Mouse (Mus musculus) forebrain, postnatal 0 days (tissue): Measurements from ENCODE around the gene Itpr3. TPM values are rescaled to one million over a fixed set of nuclear protein-coding genes. Genes with fewer than 3 reads are reported as not detected.

Source experiments
- ATAC-seq: fragments of 200-750 bp; cut with Nextera tagmentation; 2 replicates; pipeline ENCODE4 v1.8.0; 2017; ENCODE audit warnings: mild to moderate bottlenecking, moderate library complexity
- DNase-seq: peaks from one replicate; pipeline ENCODE4 v3.0.0-alpha.2; 2015
- H3K27ac ChIP-seq: fragments of 300-500 bp; sonication (generic); 2 replicates; pipeline ENCODE4 v1.5.1; 2014; ENCODE audit warnings: low read depth, mild to moderate bottlenecking, antibody characterized with exemption, low read length, moderate library complexity, mixed read lengths
- H3K27me3 ChIP-seq: fragments of 300-500 bp; sonication (generic); 2 replicates; pipeline ENCODE4 v1.6.1; 2014; ENCODE audit warnings: mild to moderate bottlenecking, low read length, mixed read lengths; ENCODE audit not compliant: insufficient read depth
- H3K36me3 ChIP-seq: fragments of 300-500 bp; sonication (generic); 2 replicates; pipeline ENCODE4 v1.6.1; 2014; ENCODE audit warnings: mild to moderate bottlenecking, moderate library complexity; ENCODE audit not compliant: insufficient read depth
- H3K4me1 ChIP-seq: fragments of 300-500 bp; sonication (generic); 2 replicates; pipeline ENCODE4 v1.6.1; 2014; ENCODE audit warnings: antibody characterized with exemption; ENCODE audit not compliant: insufficient read depth
- H3K4me2 ChIP-seq: fragments of 300-500 bp; sonication (generic); 2 replicates; pipeline ENCODE4 v1.6.1; 2014; ENCODE audit warnings: low read depth, mild to moderate bottlenecking, moderate library complexity
- H3K4me3 ChIP-seq: fragments of 300-500 bp; sonication (generic); 2 replicates; pipeline ENCODE4 v1.5.1; 2014; ENCODE audit warnings: low read depth, low read length, mixed read lengths
- H3K9ac ChIP-seq: fragments of 300-500 bp; sonication (generic); 2 replicates; pipeline ENCODE4 v1.6.1; 2014; ENCODE audit warnings: mild to moderate bottlenecking
- H3K9me3 ChIP-seq: fragments of 300-500 bp; sonication (generic); 2 replicates; pipeline ENCODE4 v1.6.1; 2016; ENCODE audit warnings: low read length
- CTCF ChIP-seq: sonication (generic); IDR thresholded peaks from 2 replicates; pipeline ENCODE4 v1.5.1; 2016; ENCODE audit warnings: antibody characterized with exemption, control low read depth, low read depth
- WGBS: fragments of 180-500 bp; shearing (Covaris S2); extraction: QIAGEN DNeasy Blood & Tissue Kit; methylation state at CpG from one replicate; pipeline ENCODE4 v1.1.7; 2014; 5-methylcytosine and 5-hydroxymethylcytosine counted together
- polyA plus RNA-seq: library from polyadenylated mRNA; unstranded; fragments of >200 nt; fragmentation: Nextera tagmentation; extraction: Ambion mirVana; gene quantifications from 2 replicates; pipeline ENCODE4 v1.2.1, GENCODE M21; 2015
- total RNA-seq: library from RNA; depleted of rRNA; stranded (reverse); fragments of >200 nt; gene quantifications from 2 replicates; pipeline ENCODE4 v1.2.3, GENCODE M21; 2014

Gene Itpr3
- total and polyA plus RNA-seq, 2 experiments from 2014 or later, result 0.30 to 2.9 TPM

DNA sequence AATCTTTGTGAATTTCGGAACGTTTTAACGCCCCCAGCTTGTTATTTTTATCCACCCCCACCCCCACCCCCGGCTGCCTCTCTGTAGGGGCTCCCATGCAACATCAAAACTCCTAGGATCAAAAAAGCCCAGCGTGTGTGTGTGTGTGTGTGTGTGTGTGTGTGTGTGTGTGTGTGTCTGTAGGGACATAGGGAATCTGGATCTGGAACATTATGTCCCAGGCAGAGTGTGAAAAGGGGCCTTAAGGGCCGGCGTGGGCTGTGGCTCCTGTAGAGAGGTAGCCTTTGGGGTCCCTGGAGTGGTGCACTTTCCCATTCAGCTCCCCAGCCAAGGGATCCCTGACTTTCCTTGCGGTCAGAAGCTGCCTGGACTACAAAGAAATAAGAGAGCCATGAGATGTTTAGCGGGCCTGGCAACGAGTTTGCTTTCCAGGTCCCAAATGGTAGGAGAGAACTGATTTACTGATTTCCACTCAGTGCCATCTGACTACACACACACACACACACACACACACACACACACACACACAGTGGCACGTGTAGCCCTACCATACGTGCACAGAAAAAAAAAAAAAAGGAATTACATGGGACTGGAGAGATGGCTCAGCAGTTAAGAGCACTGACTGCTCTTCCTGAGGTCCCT lies 38.4 kb upstream of the Itpr3 start:
- no peak for TF ChIP-seq CTCF
- Histone ChIP-seq H3K36me3 (peaks cover 36% of the 10 kb centered on the region), H3K4me1 (peaks cover 4% of the 10 kb centered on the region; the same call in 1 of the 2 replicates), H3K27ac (0 out of 2 replicates have a peak overlapping the region, but pooled peaks have one; percentile 29), H3K4me2 (peak overlapping the region; percentile 54), H3K9me3 (no peaks in the 10 kb centered on the region), H3K4me3 (peak overlapping the region; percentile 39; the same call in 1 of the 2 replicates), H3K27me3 (no peaks in the 10 kb centered on the region), H3K9ac (peak overlapping the region; percentile 52; the same call in 1 of the 2 replicates)
- 34% methylated on average over 12 of the region's 12 CpGs for WGBS
- peak; percentile 32 for DNase-seq
- peak; percentile 18; the same call in 1 of the 2 replicates for ATAC-seq

DNA sequence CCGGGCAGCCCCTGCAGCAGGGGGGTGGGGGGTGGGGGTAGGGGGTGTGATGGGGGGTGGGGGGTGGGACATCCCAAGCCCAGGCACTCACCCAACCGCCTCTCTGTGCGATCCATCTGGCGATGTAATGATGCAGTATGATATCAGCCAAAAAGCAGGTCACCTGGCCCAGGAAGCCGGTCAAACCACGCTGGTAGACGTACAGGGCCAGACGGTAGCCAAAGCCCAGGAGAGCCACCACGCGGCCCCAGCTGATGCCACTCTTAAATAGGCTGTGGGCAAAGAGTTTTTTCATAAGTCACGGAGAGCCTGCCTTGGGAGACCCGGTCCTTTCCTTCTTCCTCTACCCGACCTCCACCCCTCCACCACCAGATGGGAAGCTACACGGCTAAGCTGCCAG lies 36.0 kb upstream of the Itpr3 start:
- Histone ChIP-seq H3K4me2 (no peak overlapping the region), H3K9ac (no peak overlapping the region), H3K9me3 (no peaks in the 10 kb centered on the region), H3K27ac (no peak overlapping the region), H3K4me3 (no peak overlapping the region), H3K36me3 (peaks cover 57% of the 10 kb centered on the region), H3K4me1 (peaks cover 4% of the 10 kb centered on the region; the same call in 1 of the 2 replicates), H3K27me3 (no peaks in the 10 kb centered on the region)
- ATAC-seq (no peak), DNase-seq (no peak)
- no peak for TF ChIP-seq CTCF
- WGBS, result 88% methylated on average over 14 of the region's 14 CpGs

DNA sequence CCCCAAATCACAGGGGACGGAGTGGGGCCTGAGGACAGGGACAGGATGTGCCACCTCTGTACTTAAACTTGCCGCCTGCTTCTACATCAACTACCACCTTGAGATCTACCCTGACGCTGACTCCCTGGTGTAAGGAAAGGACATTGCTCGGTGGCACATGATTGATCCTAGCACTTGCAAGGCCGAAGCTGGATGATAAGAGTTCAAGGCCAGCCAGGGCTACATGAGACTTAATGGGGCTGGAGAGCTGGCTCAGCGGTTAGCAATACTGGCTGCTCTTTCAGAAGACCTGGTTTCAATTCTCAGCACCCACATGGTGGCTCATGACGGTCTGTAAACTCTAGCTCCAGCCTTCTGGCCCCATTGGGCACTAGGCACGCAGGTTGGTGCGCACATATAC lies 35.4 kb upstream of the Itpr3 start:
- H3K27me3 ChIP-seq, result no peaks in the 10 kb centered on the region
- WGBS, result 94% methylated on average over 9 of the region's 9 CpGs
- H3K9ac ChIP-seq, result no peak overlapping the region
- H3K4me2 ChIP-seq, result no peak overlapping the region
- H3K4me1 ChIP-seq, result peaks cover 4% of the 10 kb centered on the region; the same call in 1 of the 2 replicates
- H3K4me3 ChIP-seq, result no peak overlapping the region
- H3K36me3 ChIP-seq, result peaks cover 58% of the 10 kb centered on the region
- no peak for TF ChIP-seq CTCF
- no peaks in the 10 kb centered on the region for H3K9me3 ChIP-seq
- DNase-seq (no peak), ATAC-seq (no peak)
- no peak overlapping the region for H3K27ac ChIP-seq

DNA sequence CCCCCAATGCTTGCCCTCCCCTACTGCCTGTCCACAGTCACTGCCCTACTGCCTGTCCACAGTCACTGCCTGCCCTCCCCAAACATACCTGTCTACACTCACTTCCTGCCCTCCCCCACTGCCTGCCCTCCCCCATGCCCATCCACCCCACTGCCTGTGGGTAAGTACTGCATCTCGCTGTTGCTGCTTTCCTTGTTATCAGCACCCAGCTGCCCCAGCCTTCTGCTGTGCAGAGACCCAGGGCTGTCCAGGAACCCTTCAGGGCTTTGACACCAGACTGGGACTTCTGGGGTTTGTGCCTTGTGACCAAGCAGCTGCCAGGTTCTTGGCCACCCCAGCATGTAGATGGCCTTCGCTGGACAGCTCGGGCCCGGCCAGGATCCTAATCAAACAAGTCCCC lies 33.8 kb upstream of the Itpr3 start:
- Histone ChIP-seq H3K9ac (no peak overlapping the region), H3K4me3 (no peak overlapping the region), H3K4me1 (peaks cover 6% of the 10 kb centered on the region; the same call in 1 of the 2 replicates), H3K27ac (no peak overlapping the region), H3K9me3 (no peaks in the 10 kb centered on the region), H3K27me3 (no peaks in the 10 kb centered on the region), H3K4me2 (no peak overlapping the region), H3K36me3 (peaks cover 58% of the 10 kb centered on the region)
- TF ChIP-seq CTCF, result no peak
- ATAC-seq (no peak), DNase-seq (no peak)
- WGBS, result 92% methylated on average over 4 of the region's 4 CpGs

DNA sequence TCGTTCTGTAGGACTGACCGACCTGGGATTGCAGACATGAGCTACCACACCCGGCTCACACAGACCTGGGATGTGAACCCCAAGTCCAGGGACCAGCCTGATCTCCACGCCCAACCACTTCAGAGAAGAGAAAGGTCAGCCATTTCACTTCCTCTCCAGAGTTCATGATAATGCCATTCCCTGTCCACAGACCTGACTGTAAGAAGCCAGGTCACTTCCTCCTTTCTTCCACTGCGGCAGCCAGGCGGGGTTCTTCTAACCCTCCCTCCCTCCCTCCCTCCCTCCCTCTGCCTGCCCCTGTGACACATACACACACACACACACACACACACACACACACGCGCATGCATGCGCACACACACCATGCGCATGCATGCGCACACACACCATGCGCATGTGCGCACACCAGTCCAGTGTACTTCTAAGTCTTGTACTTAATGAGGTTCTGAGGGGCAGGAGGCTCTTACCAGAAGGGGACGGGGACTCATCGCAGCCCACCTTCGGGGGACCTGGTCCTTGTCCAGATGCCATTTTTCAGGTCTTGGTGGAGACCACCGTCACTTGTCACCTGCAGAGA lies 31.7 kb upstream of the Itpr3 start:
- Histone ChIP-seq H3K4me3 (no peak overlapping the region), H3K27ac (no peak overlapping the region), H3K36me3 (peaks cover 48% of the 10 kb centered on the region), H3K27me3 (no peaks in the 10 kb centered on the region), H3K9ac (no peak overlapping the region), H3K9me3 (no peaks in the 10 kb centered on the region), H3K4me2 (no peak overlapping the region), H3K4me1 (peaks cover 6% of the 10 kb centered on the region; the same call in 1 of the 2 replicates)
- no peak for ATAC-seq
- DNase-seq, result no peak
- TF ChIP-seq CTCF, result no peak
- 93% methylated on average over 17 of the region's 17 CpGs for WGBS

DNA sequence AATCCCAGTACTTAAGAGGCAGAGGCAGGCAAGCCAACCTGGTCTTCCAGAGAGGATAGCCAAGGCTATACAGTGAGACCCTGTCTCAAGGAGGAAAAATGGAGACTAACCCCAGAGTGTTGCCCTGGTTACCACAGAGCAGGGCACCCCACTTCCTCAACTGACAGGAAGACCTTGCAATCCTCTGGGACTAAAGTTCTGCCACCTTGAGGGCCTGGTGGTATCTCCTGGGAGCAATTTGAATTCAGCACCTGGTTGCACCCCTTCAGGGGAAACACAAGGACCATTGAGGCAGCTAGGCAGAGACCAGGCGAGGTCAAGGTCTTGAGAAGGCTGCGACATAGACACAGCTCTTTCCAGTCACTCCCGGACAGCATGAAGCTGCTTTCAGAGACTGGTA lies 31.2 kb upstream of the Itpr3 start:
- H3K4me2 ChIP-seq, result no peak overlapping the region
- ATAC-seq (no peak), DNase-seq (no peak)
- no peak overlapping the region for H3K4me3 ChIP-seq
- no peak for TF ChIP-seq CTCF
- peaks cover 43% of the 10 kb centered on the region for H3K36me3 ChIP-seq
- 92% methylated on average over 3 of the region's 3 CpGs for WGBS
- no peak overlapping the region for H3K9ac ChIP-seq
- peaks cover 6% of the 10 kb centered on the region; the same call in 1 of the 2 replicates for H3K4me1 ChIP-seq
- H3K27ac ChIP-seq, result no peak overlapping the region
- H3K9me3 ChIP-seq, result no peaks in the 10 kb centered on the region
- H3K27me3 ChIP-seq, result no peaks in the 10 kb centered on the region
